Mouse (Mus musculus): ENCODE data around the gene Slc5a2. TPM values are rescaled to one million over a fixed set of nuclear protein-coding genes. Genes with fewer than 3 reads are reported as not detected.

Slc5a2 gene
- polyA plus RNA-seq, 1 experiment from 2014 or later = not detected

GRCm38 (mm10) chr7:128321260-128321659 lies 55.8 kb downstream of the Slc5a2 start:
- WGBS = 80% methylated on average over 7 of the region's 7 CpGs
- Histone ChIP-seq H3K4me2 (no peak overlapping the region), H3K9ac (no peak overlapping the region), H3K4me1 (no peaks in the 10 kb centered on the region), H3K36me3 (ENCODE audit: poor library complexity, severe bottlenecking) (no peaks in the 10 kb centered on the region), H3K27ac (no peak overlapping the region), H3K9me3 (replicated peaks) (no peaks in the 10 kb centered on the region), H3K4me3 (no peak overlapping the region), H3K27me3 (no peaks in the 10 kb centered on the region)
- ATAC-seq = no peak

Small RNAs within 50 kb of the gene (microRNA-seq; reads per million reads assigned to microRNA genes)
- gene Mir3103 = not detected

Other genes with a start within 250 kb of the Slc5a2 start
- gene Itgam, start 203.0 kb upstream of the Slc5a2 start, polyA plus RNA-seq (2015; fragmentation: Nextera tagmentation; extraction: Ambion mirVana) = 0.36 and 0.40 TPM in 2 replicates
- not detected in 2 replicates for gene Gm49368, start 203.0 kb upstream of the Slc5a2 start, polyA plus RNA-seq (2015; fragmentation: Nextera tagmentation; extraction: Ambion mirVana)
- gene Itgax, start 136.1 kb upstream of the Slc5a2 start, polyA plus RNA-seq (2015; fragmentation: Nextera tagmentation; extraction: Ambion mirVana) = 0.04 TPM in 1 of 2 replicates, not detected in the other
- not detected in 2 replicates for gene Itgad, start 111.3 kb upstream of the Slc5a2 start, polyA plus RNA-seq (2015; fragmentation: Nextera tagmentation; extraction: Ambion mirVana)
- 0.55 TPM in 1 of 2 replicates, not detected in the other for gene Cox6a2, start 59.3 kb upstream of the Slc5a2 start, polyA plus RNA-seq (2015; fragmentation: Nextera tagmentation; extraction: Ambion mirVana)
- gene Armc5, start 28.3 kb upstream of the Slc5a2 start, polyA plus RNA-seq (2015; fragmentation: Nextera tagmentation; extraction: Ambion mirVana) = 11.0 and 12.2 TPM in 2 replicates
- 9.5 and 11.3 TPM in 2 replicates for gene 9130023H24Rik, start 27.6 kb upstream of the Slc5a2 start, polyA plus RNA-seq (2015; fragmentation: Nextera tagmentation; extraction: Ambion mirVana)
- gene Tgfb1i1, start 18.8 kb upstream of the Slc5a2 start, polyA plus RNA-seq (2015; fragmentation: Nextera tagmentation; extraction: Ambion mirVana) = 13.6 and 14.5 TPM in 2 replicates
- gene BC017158, start 32.5 kb downstream of the Slc5a2 start, polyA plus RNA-seq (2015; fragmentation: Nextera tagmentation; extraction: Ambion mirVana) = 11.4 and 12.1 TPM in 2 replicates
- gene Rgs10, start 153.1 kb downstream of the Slc5a2 start, polyA plus RNA-seq (2015; fragmentation: Nextera tagmentation; extraction: Ambion mirVana) = 10.2 and 11.5 TPM in 2 replicates
- gene Tial1, start 196.1 kb downstream of the Slc5a2 start, polyA plus RNA-seq (2015; fragmentation: Nextera tagmentation; extraction: Ambion mirVana) = 36.5 and 36.6 TPM in 2 replicates

All from forebrain, embryonic 13.5 days (tissue).